Mouse (Mus musculus) liver, adult 2 months (tissue): ENCODE measurements around the gene Ppa2. TPM values are rescaled to one million over a fixed set of nuclear protein-coding genes. Genes with fewer than 3 reads are reported as not detected.

Experiments
- DNase-seq: peaks from one replicate; pipeline ENCODE4 v3.0.0-alpha.2; 2011; ENCODE audit warnings: low read depth, low spot score; ENCODE audit errors: extremely low read depth
- H3K27ac ChIP-seq: fragments of 200-500 bp; replicated peaks from 2 replicates; pipeline ENCODE4 v1.5.1; 2012; ENCODE audit warnings: low read depth, mild to moderate bottlenecking, control low read depth, inconsistent platforms, low read length; ENCODE audit not compliant: insufficient read depth
- H3K27me3 ChIP-seq: fragments of 200-500 bp; 2 replicates; pipeline ENCODE4 v1.6.1; 2012; ENCODE audit warnings: mild to moderate bottlenecking, moderate library complexity, low read length, inconsistent platforms; ENCODE audit not compliant: control insufficient read depth, insufficient read depth
- H3K36me3 ChIP-seq: fragments of 200-500 bp; 2 replicates; pipeline ENCODE4 v1.6.1; 2012; ENCODE audit warnings: low read length, inconsistent platforms; ENCODE audit not compliant: control insufficient read depth, insufficient read depth
- H3K4me1 ChIP-seq: fragments of 200-500 bp; 2 replicates; pipeline ENCODE4 v1.6.1; 2011; ENCODE audit warnings: low read length; ENCODE audit not compliant: control insufficient read depth, insufficient read depth
- H3K4me3 ChIP-seq: fragments of 200-500 bp; 2 replicates; pipeline ENCODE4 v1.5.1; 2011; ENCODE audit warnings: low read depth, mild to moderate bottlenecking, control low read depth, low read length, moderate library complexity; ENCODE audit not compliant: insufficient read depth
- H3K79me2 ChIP-seq: fragments of 200-500 bp; 2 replicates; pipeline ENCODE4 v1.6.1; 2012; ENCODE audit warnings: inconsistent platforms, mild to moderate bottlenecking, low read length, moderate library complexity; ENCODE audit not compliant: control insufficient read depth, insufficient read depth
- H3K9ac ChIP-seq: fragments of 200-500 bp; 2 replicates; pipeline ENCODE4 v1.6.1; 2012; ENCODE audit warnings: low read depth, mild to moderate bottlenecking, control low read depth, inconsistent platforms, low read length
- CTCF ChIP-seq: fragments of 200-500 bp; IDR thresholded peaks from 2 replicates; pipeline ENCODE4 v1.5.1; 2011; ENCODE audit warnings: low read depth, low read length, control low read depth
- POLR2A ChIP-seq: fragments of 200-500 bp; IDR thresholded peaks from 2 replicates; pipeline ENCODE4 v1.6.1; 2011; ENCODE audit warnings: low read length, control low read depth; ENCODE audit not compliant: insufficient read depth; ENCODE audit errors: extremely low read depth
- WGBS: fragments of 180-500 bp; shearing (Covaris S2); methylation state at CpG from one replicate; pipeline ENCODE4 v1.1.7; 2018; 5-methylcytosine and 5-hydroxymethylcytosine counted together
- polyA plus RNA-seq: library from polyadenylated mRNA; depleted of rRNA; stranded (reverse); fragments of >200 nt; gene quantifications from 2 replicates; pipeline ENCODE4 v1.2.3, GENCODE M21; 2012
- total RNA-seq: library from RNA; depleted of rRNA; stranded (reverse); fragments of >200 nt; gene quantifications from 2 replicates; pipeline ENCODE4 v1.2.3, GENCODE M21; 2014

The Ppa2 gene
- total and polyA plus RNA-seq, 2 experiments = 58.8 to 74.1 TPM

- H3K9ac ChIP-seq = no peak overlapping the region
- H3K27me3 ChIP-seq = no peaks in the 10 kb centered on the region
- H3K27ac ChIP-seq = no peak overlapping the region
- H3K79me2 ChIP-seq = no peaks in the 10 kb centered on the region
- 71% methylated on average over 11 of the region's 11 CpGs for WGBS
- DNase-seq = no peak
- H3K4me1 ChIP-seq = no peaks in the 10 kb centered on the region
- TF ChIP-seq CTCF = no peak
- no peak for TF ChIP-seq POLR2A
- H3K4me3 ChIP-seq = no peak overlapping the region
- H3K36me3 ChIP-seq = no peaks in the 10 kb centered on the region; the same call in 1 of the 2 replicates
Observed at GRCm38 (mm10) chr3:133339411-133339823, 29.5 kb downstream of the Ppa2 start.

DNA sequence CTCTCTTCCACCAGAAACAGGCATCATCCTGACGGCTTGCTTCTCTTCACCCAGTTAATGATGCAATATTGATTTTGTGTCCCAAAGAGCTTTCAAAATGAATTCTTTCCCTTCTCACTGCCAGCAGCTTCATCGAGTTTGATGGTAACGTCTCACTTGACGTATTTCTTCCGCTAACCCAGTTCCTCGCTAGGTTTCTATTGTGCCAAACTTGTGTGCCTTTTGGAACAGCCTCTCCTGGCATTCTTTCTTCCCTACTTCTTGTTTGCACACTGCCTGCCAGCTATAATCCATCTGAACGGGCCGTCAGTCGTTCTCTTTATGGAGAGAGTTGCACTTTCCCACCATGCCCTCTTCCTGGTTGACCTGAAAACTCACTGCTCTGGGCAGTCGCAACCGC, 31.2 kb downstream of the Ppa2 start:
- Histone ChIP-seq H3K27me3 (no peaks in the 10 kb centered on the region), H3K9ac (no peak overlapping the region), H3K36me3 (no peaks in the 10 kb centered on the region; the same call in 1 of the 2 replicates), H3K79me2 (no peaks in the 10 kb centered on the region), H3K4me1 (no peaks in the 10 kb centered on the region), H3K27ac (no peak overlapping the region), H3K4me3 (no peak overlapping the region)
- DNase-seq = peak; percentile 41
- 45% methylated on average over 11 of the region's 11 CpGs for WGBS
- TF ChIP-seq POLR2A (no peak), CTCF (no peak)

DNA sequence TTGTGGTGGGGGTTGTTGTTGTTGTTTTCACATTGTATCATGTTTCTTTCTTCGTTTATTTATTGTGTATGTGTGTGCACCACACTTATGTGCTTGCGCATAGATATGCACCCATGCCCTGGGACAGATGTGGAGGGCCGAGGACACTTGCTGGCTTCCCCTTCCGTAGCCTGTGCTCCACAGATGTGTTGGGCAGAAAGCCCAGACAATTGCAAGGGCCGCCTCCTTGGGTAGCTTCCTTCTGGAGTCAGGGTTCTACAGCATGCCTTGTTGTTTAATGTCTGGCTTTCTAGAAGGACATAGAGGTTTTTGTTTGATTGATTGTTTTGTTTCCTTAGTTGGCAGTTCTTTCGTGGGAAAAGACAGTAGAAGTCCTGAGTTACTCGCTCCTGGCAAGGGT, 37.6 kb downstream of the Ppa2 start:
- no peaks in the 10 kb centered on the region for H3K27me3 ChIP-seq
- no peak overlapping the region for H3K9ac ChIP-seq
- TF ChIP-seq CTCF (no peak), POLR2A (no peak)
- H3K4me1 ChIP-seq = peaks cover 5% of the 10 kb centered on the region; the same call in 1 of the 2 replicates
- no peaks in the 10 kb centered on the region for H3K79me2 ChIP-seq
- H3K4me3 ChIP-seq = no peak overlapping the region
- WGBS = 57% methylated on average over 7 of the region's 7 CpGs
- H3K27ac ChIP-seq = no peak overlapping the region
- peaks cover 2% of the 10 kb centered on the region; the same call in 1 of the 2 replicates for H3K36me3 ChIP-seq
- DNase-seq = no peak

- 96% methylated on average over 2 of the region's 2 CpGs for WGBS
- TF ChIP-seq CTCF = no peak
- no peak for TF ChIP-seq POLR2A
- no peak overlapping the region for H3K9ac ChIP-seq
- no peak overlapping the region for H3K27ac ChIP-seq
- no peak for DNase-seq
- H3K4me1 ChIP-seq = peaks cover 5% of the 10 kb centered on the region; the same call in 1 of the 2 replicates
- no peaks in the 10 kb centered on the region for H3K27me3 ChIP-seq
- H3K36me3 ChIP-seq = peaks cover 2% of the 10 kb centered on the region; the same call in 1 of the 2 replicates
- no peaks in the 10 kb centered on the region for H3K79me2 ChIP-seq
- no peak overlapping the region for H3K4me3 ChIP-seq
Observed at GRCm38 (mm10) chr3:133348847-133349246, 38.9 kb downstream of the Ppa2 start.

DNA sequence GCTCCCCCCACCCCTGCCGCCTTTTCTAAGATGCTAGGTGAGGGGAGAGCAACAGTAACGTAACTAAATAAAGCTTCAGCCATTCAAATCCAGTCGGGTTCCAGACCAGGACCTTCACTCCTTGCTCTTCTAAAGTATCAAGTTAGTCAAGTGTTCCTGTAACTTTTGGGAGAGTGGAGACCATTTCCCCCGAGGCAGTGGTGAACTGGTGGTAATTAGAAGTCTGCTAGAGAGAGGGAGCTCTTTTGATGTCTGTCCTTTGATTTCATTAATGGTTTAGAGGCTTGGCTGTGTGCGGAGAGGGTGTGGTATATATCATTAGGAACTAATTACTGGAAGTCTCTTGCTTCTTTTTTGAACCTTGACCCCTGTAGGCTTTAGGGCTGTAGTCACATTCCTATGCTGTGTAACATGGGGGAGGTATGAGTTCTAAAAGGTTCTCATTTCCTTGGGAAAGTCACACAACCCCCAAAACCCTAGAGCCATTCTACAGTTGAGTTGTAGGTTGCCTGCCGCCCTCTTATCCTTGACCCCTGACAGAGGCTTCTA, 47.6 kb downstream of the Ppa2 start:
- 82% methylated on average over 6 of the region's 6 CpGs for WGBS
- H3K27ac ChIP-seq = no peak overlapping the region
- no peak overlapping the region for H3K9ac ChIP-seq
- H3K27me3 ChIP-seq = no peaks in the 10 kb centered on the region
- TF ChIP-seq POLR2A = no peak
- TF ChIP-seq CTCF = no peak
- no peak overlapping the region for H3K4me3 ChIP-seq
- no peaks in the 10 kb centered on the region for H3K4me1 ChIP-seq
- peaks cover 1% of the 10 kb centered on the region; the same call in 1 of the 2 replicates for H3K36me3 ChIP-seq
- H3K79me2 ChIP-seq = no peaks in the 10 kb centered on the region
- no peak for DNase-seq

DNA sequence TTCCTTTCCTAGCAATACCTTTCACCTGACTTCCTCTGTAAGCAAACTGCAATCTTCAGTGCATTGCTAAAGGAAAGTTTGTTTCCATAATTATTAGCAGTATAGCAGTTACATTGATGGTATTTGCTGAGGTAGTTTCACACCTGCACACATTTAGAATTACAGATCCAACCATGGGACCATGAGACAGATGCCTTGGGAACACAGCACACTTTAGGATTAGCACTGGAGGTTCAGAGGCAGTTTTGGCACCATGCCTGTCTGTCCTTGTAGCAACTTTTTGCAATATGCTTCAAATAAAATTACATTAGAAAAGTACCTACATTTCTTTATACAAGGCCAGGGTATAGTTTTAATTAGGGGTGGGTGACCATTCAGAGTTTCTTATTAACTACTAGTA, 48.1 kb downstream of the Ppa2 start:
- H3K27ac ChIP-seq = no peak overlapping the region
- no peak for TF ChIP-seq CTCF
- TF ChIP-seq POLR2A = no peak
- H3K36me3 ChIP-seq = peaks cover 1% of the 10 kb centered on the region; the same call in 1 of the 2 replicates

More for the DNA sequence above, 48.1 kb downstream of the Ppa2 start:
- Histone ChIP-seq H3K4me3 (no peak overlapping the region), H3K27me3 (no peaks in the 10 kb centered on the region), H3K4me1 (no peaks in the 10 kb centered on the region), H3K79me2 (no peaks in the 10 kb centered on the region), H3K9ac (no peak overlapping the region)
- DNase-seq = no peak
